Mouse (Mus musculus) urinary bladder, postnatal 25 days (tissue): ENCODE results near the gene Pacrg.

Source experiments
- DNase-seq: peaks from one replicate; pipeline ENCODE4 v3.0.0; 2022; ENCODE audit warnings: low spot score

Pacrg gene

DNA sequence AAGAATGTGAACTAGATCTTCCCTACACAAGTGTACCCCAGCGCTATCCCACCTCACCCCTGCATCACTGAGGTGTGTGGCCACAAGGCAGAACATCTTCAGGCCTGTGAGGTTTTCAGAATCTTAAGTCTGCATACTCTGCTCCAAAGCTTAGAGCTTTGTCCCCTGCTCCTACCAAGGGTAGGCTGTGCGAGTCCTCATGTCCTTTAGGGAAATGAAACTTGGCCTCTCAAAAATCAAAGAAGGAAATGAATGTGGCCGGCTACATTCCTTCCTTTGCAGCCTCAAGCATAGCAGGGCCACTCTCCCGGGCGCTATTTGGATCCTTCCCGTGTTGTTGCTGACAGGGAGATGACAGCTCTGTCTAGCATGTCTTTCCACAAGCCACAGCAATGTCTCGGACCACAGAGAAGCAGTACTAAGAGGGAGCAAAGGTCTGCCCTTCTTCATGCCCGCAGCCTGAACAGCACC, 469.4 kb downstream of the Pacrg start:
- no peak for DNase-seq

DNA sequence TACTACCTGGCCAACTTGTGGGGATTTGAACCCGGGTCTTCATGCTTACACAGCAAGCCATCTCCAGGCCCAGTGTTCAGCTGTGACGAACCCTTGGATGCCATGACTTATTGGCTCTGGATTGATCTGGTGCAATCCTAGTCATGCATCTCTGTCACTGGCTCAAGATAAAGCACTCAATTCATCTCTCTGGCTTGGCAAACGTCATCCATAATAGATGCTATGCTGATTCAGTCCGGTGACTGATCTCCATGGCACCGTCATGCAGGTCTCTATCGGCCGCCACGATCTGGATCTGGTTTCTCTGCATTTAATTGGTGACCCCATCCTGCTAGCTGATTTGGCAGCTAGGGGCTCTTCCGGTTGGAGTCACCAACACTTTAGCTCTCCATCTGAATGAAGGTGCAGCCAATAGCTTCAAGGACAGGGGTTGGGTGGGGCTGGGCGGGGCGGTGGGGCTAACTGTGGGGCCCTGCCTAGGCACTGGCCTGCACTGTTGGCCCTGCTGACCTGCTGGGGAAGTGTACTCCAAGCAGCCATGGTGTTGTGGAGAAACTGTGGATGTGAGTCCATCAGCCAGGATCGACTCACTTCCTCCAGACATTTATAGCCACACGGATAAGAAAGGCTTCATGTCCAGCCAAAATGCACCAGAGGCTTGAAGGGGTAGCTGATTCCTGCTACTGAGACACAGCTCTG, 470.0 kb downstream of the Pacrg start:
- no peak for DNase-seq

DNA sequence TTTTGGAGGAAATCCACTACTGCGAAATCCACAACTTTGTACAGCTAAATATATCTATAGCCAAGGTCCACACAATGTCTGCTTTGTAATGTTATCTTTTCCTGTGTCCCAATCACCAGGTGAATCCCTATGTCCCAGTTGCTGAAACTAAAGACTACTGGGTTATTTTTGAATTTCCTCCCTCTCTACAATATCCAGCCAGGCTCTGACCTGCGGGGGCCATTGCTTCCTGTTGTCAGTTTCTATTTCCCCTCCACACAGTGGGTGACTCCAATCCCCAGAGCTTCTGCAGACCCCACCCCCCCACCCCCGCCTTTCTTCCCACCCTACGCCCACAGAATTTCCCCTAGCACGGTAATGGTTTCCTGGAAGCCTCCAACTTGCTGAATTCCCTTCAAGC, 473.1 kb downstream of the Pacrg start:
- DNase-seq: no peak

DNA sequence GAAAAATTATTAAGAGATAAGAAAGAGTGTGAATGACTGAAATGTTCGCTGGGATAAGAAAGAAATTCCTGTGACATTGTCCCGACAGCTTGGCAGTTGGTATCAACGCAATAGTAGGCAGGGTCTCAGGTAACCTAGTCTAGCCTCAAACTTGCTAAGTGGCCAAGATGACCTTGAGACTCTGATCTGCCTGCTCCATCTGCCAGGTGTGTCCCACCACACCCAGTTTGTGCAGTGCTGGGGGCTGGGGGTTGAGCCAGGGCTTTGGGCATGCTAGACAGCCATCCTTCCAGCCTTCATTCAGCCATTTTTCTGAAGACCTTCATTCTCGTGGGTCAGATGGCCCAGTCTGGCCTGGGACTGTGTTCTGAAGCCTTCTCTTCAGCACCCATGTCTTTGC, 473.5 kb downstream of the Pacrg start:
- DNase-seq: no peak

DNA sequence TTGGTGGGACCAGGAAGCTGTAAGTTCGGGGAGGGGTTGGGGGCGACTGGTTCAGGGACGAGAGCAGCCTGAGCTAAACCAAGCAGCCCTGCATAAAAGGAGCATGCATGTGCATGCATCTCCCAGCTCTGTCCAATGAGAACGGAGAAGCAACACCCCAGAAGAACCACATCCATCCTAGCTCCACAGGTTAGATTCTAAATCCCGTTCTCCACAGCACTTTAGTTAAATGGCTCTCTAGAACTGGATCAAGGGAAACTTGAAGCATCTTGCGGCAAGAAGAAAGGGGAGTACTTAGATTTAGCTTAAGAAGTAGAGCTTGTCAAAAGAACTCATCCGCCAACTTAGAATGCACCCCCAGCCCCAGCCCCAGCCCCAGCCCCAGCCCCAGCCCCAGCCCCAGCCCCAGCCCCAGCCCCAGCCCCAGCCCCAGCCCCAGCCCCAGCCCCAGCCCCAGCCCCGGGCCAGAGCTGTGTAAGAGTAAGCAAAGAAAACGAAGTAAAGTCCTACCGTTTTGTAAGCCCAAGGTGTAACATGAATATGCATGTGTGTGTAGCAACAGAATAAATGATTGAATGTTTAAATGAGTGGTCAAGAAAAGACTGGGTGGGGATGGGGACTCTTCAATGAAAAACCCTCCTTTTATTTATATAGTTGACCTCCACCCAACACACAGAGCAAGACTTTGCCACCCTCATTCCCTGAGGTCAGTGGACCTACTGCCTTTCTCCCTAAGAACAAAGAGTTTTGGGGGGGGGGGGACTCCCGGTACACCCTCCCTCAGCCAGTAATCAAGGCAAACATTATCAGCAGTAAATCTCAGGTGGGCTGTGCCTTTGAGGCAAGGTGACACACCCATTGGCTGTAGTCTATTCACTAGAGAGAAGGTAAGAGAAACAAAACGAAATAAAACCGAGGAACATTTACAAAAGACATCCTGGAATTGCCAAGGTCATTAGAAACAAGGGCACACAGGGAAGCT, 474.3 kb downstream of the Pacrg start:
- DNase-seq: no peak

DNA sequence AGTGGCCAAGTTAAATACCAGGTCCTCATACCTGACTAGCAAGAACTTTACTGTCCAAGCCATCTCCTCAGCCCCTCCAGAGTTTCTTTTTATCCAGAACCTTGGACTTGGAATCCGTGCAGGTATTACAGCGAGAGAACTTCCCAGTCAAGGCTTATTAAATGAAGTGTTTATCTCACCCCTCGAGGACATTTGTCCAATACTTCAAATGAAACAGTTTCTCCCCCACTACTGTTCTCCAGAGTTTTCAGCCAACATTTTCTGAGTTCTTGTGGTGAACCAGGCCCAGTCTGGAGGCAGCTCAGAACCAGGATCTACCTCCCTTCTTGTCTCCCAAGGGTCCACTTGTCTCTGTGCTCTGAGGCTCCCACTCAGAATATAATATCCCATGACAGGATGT, 477.0 kb downstream of the Pacrg start:
- no peak for DNase-seq

DNA sequence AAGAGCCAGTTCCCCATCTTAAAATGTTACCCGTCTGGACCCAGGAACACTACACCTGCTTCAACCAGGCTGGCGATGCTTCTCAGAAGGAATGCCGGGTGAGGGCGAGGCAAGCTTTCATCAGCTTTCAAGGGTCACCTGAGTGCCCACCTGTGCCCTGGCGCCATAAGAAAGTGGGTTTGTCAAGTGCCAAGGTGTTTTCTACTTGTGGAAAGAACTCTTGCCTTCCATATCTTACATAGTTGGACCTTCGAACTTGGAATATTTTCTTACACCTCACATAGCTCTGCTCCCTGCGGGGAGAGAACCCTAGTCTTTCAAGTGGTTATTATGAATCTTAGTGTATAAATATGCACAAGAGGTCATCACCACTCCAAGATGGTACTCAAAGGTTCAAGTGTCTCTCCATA, 478.2 kb downstream of the Pacrg start:
- DNase-seq: no peak

DNA sequence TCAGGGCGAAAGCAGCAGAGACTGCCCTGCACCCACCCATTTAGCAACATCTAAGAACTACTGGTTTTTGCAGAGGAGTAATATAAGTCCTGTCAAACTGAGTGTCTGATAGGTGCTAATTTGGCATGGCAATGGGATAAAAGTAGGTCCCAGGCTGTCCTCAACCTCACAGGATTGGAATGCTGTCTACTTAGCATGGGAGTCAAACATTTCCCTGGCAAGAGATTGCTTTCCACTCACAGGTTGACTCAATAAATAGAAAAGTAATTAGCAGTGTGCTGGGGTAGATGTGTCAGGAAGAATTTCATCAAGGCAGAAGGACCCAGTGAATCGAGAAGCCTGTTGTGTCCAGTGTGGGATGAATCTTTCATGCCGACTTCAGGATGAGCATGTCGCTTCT, 479.4 kb downstream of the Pacrg start:
- DNase-seq: no peak

DNA sequence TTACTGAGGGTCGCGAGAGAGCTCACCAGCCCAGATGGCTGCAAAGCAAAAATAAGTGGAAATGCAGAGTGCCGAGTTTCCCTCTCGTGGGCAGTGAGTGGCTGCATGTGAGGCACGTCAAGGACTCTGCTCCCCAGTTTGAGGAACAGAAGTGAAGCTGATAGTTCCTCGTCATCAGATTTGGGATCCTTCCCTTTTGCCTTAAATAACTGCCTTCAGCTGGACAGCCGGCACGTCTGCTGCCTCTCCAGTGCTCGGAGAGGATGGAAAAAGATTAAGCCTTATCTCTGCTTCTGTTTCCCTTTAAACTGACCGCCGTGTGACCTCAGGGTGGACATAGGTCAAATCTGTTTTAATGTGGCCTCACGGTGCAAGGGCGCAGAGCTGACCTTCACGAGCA, 480.6 kb downstream of the Pacrg start:
- no peak for DNase-seq

DNA sequence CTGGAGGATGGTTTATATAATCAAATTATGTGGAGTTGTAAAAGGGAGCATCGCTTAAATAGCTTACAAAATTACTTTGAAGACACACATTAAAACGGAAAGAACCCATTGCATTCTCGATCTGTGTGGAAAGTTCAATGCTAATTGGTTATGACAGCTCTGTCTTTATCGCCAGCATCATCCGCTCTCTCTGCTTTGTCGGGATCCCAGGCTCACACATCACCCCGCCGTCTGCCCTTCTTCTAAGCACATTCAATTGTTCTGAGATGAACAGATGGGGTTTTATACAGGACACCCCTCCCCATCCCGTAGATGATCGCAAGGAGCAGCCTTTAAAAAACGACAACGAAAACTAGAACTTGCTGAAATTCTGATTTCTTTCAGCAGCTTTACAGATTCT, 482.8 kb downstream of the Pacrg start:
- DNase-seq: no peak

DNA sequence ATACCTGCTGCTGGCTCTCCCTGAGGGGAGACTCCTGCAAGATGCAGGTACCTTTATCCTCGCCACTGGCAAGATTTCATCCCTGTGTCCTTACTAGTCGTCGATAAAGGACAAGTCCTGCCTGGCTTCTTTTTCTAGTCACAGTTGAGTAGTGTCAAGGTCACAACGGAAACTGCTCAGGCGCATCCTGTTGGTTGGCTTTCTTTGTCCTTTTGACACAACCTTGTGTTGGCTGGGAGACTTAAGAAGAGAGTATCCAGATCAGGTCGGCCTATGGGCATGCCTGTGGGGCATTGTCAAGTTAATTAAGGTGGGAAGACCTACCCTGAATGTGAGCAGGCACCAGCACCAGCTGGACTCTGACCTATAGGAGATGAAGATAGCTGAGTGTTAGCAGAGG, 483.8 kb downstream of the Pacrg start:
- DNase-seq: no peak

DNA sequence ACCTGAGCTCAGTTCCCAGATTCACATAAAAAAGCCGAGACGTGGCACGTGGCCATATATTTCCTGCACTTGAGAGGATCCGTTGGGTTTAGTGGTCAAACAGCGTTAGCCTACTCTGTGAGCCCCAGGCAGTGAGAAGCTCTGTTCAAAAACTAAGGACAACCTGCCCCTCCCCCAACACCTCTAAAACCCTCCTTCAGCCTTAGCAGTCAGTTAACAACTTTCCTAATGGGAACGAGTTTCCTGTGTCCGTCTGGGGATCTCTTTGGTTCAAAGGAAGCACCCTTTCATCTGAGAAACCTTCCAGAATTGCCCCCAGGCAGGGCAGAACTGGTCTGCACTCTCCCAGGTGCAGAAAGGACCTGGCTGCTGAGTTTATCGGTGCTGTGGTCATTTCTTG, 484.4 kb downstream of the Pacrg start:
- DNase-seq: no peak
